Mouse (Mus musculus) monocyte, adult 2 months (primary cell): Measurements from ENCODE around the gene Ltbp4.

Source experiments
- DNase-seq, 2 experiments: peaks; one replicate each; pipeline ENCODE4 v3.0.0; 2022; ENCODE audit warnings: low spot score in 2 of 2, low read depth in 1 of 2

Ltbp4 gene

GRCm38 (mm10) chr7:27261888-27262287, 75.6 kb downstream of the Ltbp4 start:
- no peak for DNase-seq

GRCm38 (mm10) chr7:27260856-27261255, 76.6 kb downstream of the Ltbp4 start:
- no peak for DNase-seq

- no peak for DNase-seq
Measured at GRCm38 (mm10) chr7:27259771-27260170, 77.7 kb downstream of the Ltbp4 start.

GRCm38 (mm10) chr7:27259271-27259721, 78.2 kb downstream of the Ltbp4 start:
- no peak for DNase-seq

- peak; percentile 53 to 80 for DNase-seq
Measured at GRCm38 (mm10) chr7:27258205-27258899, 79.1 kb downstream of the Ltbp4 start, which contains the start of gene Numbl. Gene Numbl (plus strand): TSS chr7:27258433.

GRCm38 (mm10) chr7:27257852-27258204, 79.7 kb downstream of the Ltbp4 start:
- no peak for DNase-seq

- DNase-seq: no peak
Measured at GRCm38 (mm10) chr7:27257046-27257851, 80.2 kb downstream of the Ltbp4 start.

- DNase-seq: no peak
Measured at GRCm38 (mm10) chr7:27255721-27256120, 81.8 kb downstream of the Ltbp4 start.
